Comparison of ENCODE assay signal across 9 mouse cellular contexts in the genomic region with DNA sequence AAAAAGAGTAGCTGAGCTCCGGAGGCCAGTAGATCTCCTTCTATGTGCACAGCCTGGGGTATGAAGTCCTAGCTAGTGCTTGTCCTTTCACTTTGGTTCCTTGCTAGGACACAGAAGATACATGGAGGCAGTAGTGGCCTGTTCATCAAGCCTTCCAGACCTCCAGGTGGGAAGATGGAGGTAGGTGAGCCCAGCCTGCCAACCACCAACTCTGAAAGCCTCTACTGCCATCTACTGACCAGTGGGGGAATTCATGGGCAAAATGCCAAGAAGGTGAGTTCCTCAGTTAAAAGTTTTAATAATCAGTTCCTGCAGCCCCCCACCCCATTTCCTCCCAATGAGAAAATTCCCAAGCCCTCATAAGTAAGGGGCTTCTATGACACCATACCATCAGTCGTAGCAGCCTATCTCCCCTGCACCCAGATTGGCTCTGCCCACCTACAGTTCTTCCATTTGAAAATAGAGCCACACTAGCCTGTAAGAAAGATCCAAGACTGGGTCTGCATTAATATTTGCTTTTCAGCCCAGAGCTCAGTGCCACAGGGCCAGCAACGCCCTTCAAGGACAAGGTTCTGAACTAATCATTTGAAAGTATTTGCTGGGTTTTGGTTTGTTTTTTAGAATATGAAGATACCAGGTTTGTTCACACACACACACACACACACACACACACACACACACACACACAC.
DNase-seq lines count a peak whose midpoint lies in the region; ATAC-seq and TF ChIP-seq lines count a peak whose summit lies in the region.
"Had no signal": no experiment of that assay in that cellular context is flagged by ENCODE, and none has a peak within 500 bp of the region (broad histone marks: within the 10 kb centered on the region; RNA-seq: fewer than 3 reads in every experiment).

No protein-coding gene starts in this region.

- no peak for TF ChIP-seq POLR2A in limb, embryonic 14.5 days (IDR thresholded peaks at IDR 0.05; ENCODE audit: borderline replicate concordance, extremely low read depth, insufficient read depth, insufficient read length)

- H3K27me3 ChIP-seq in hindbrain, embryonic 14.5 days (ENCODE audit: control insufficient read depth, insufficient read depth, low read length): no peaks in the 10 kb centered on the region
- H3K27me3 ChIP-seq in hindbrain, embryonic 12.5 days: no peaks in the 10 kb centered on the region
- no peaks in the 10 kb centered on the region for H3K27me3 ChIP-seq in G1E (ENCODE audit: insufficient read depth, low read length)
- H3K27me3 ChIP-seq in hindbrain, postnatal 0 days (ENCODE audit: insufficient read depth, low read length): no peaks in the 10 kb centered on the region
- H3K27me3 ChIP-seq in limb, embryonic 14.5 days (ENCODE audit: control insufficient read depth, insufficient read depth, low read length): no peaks in the 10 kb centered on the region

- H3K4me2 ChIP-seq in hindbrain, embryonic 14.5 days (replicated peaks): no peak overlapping the region
- no peak overlapping the region for H3K4me2 ChIP-seq in hindbrain, embryonic 12.5 days (replicated peaks)
- no peak overlapping the region for H3K4me2 ChIP-seq in hindbrain, postnatal 0 days (ENCODE audit: low read depth, low read length)
- no peak overlapping the region for H3K4me2 ChIP-seq in limb, embryonic 14.5 days (replicated peaks; ENCODE audit: low read depth, low read length, severe bottlenecking)

- no peak overlapping the region for H3K27ac ChIP-seq in hindbrain, embryonic 14.5 days
- no peak overlapping the region for H3K27ac ChIP-seq in hindbrain, embryonic 12.5 days
- H3K27ac ChIP-seq in hindbrain, postnatal 0 days: no peak overlapping the region
- no peak overlapping the region for H3K27ac ChIP-seq in limb, embryonic 14.5 days (replicated peaks; ENCODE audit: low read depth, low read length)

- no peaks in the 10 kb centered on the region for H3K9me3 ChIP-seq in hindbrain, embryonic 14.5 days (ENCODE audit: control insufficient read depth, low read length)
- H3K9me3 ChIP-seq in hindbrain, embryonic 12.5 days (replicated peaks): no peaks in the 10 kb centered on the region
- H3K9me3 ChIP-seq in G1E (replicated peaks): no peaks in the 10 kb centered on the region
- no peaks in the 10 kb centered on the region for H3K9me3 ChIP-seq in hindbrain, postnatal 0 days (ENCODE audit: low read length)
- no peaks in the 10 kb centered on the region for H3K9me3 ChIP-seq in limb, embryonic 14.5 days (ENCODE audit: control insufficient read depth, low read length)

- no peak overlapping the region for H3K4me3 ChIP-seq in hindbrain, embryonic 14.5 days (replicated peaks; ENCODE audit: low read length)
- no peak overlapping the region for H3K4me3 ChIP-seq in hindbrain, embryonic 12.5 days
- no peak overlapping the region for H3K4me3 ChIP-seq in G1E (ENCODE audit: low read depth, low read length)
- no peak overlapping the region for H3K4me3 ChIP-seq in hindbrain, postnatal 0 days (ENCODE audit: low read length)
- no peak overlapping the region for H3K4me3 ChIP-seq in limb, embryonic 14.5 days (replicated peaks; ENCODE audit: low read length)
- H3K4me3 ChIP-seq: erythroblast, embryonic 14.5 days had no signal

- H3K4me1 ChIP-seq in hindbrain, embryonic 14.5 days (replicated peaks; ENCODE audit: control insufficient read depth, insufficient read depth, low read length): no peaks in the 10 kb centered on the region
- 0 out of 2 replicates have a peak, but pooled peaks cover 2% of the 10 kb centered on the region for H3K4me1 ChIP-seq in hindbrain, embryonic 12.5 days
- peaks cover 58% of the 10 kb centered on the region for H3K4me1 ChIP-seq in G1E (ENCODE audit: insufficient read depth, low read depth, low read length)
- no peaks in the 10 kb centered on the region for H3K4me1 ChIP-seq in hindbrain, postnatal 0 days (ENCODE audit: insufficient read depth, low read length)
- peaks cover 2% of the 10 kb centered on the region; the same call in 1 of the 2 replicates for H3K4me1 ChIP-seq in limb, embryonic 14.5 days (ENCODE audit: control insufficient read depth, insufficient read depth, low read length)

- peak; percentile 56 for TF ChIP-seq CTCF in G1E (IDR thresholded peaks at IDR 0.05; ENCODE audit: low read depth, low read length)
- TF ChIP-seq CTCF in hindbrain, postnatal 0 days (IDR thresholded peaks at IDR 0.05; ENCODE audit: low read depth): peak; percentile 77

- no peak overlapping the region for H3K9ac ChIP-seq in hindbrain, embryonic 14.5 days
- no peak overlapping the region for H3K9ac ChIP-seq in hindbrain, embryonic 12.5 days
- no peak overlapping the region for H3K9ac ChIP-seq in hindbrain, postnatal 0 days (replicated peaks; ENCODE audit: low read length)
- no peak overlapping the region for H3K9ac ChIP-seq in limb, embryonic 14.5 days (ENCODE audit: low read depth, low read length, severe bottlenecking)

- WGBS in hindbrain, embryonic 14.5 days: 66% methylated on average over 3 of the region's 3 CpGs
- WGBS in hindbrain, embryonic 12.5 days: 70% methylated on average over 3 of the region's 3 CpGs
- 81% methylated on average over 3 of the region's 3 CpGs for WGBS in hindbrain, postnatal 0 days
- WGBS in limb, embryonic 14.5 days: 67% methylated on average over 3 of the region's 3 CpGs

- DNase-seq in hindbrain, embryonic 14.5 days (ENCODE audit: low spot score): peak; percentile 47
- DNase-seq in G1E (ENCODE audit: low spot score): no peak
- peak; percentile 34 to 58 for DNase-seq in cerebellum, postnatal 4 days (ENCODE audit: low spot score in 2 of 2)
- DNase-seq in hindbrain, postnatal 0 days (ENCODE audit: low spot score): peak; percentile 67
- peak; percentile 17 for DNase-seq in limb, embryonic 14.5 days (ENCODE audit: low spot score)
- peak; percentile 8 for DNase-seq in retina, postnatal 7 days (ENCODE audit: low read depth, low spot score)
- peak; percentile 48 to 59 for DNase-seq in thymus, postnatal 36 days

- no peaks in the 10 kb centered on the region for H3K36me3 ChIP-seq in hindbrain, embryonic 14.5 days (replicated peaks; ENCODE audit: control insufficient read depth, insufficient read depth)
- H3K36me3 ChIP-seq in hindbrain, embryonic 12.5 days: no peaks in the 10 kb centered on the region
- no peaks in the 10 kb centered on the region for H3K36me3 ChIP-seq in G1E (replicated peaks)
- no peaks in the 10 kb centered on the region for H3K36me3 ChIP-seq in hindbrain, postnatal 0 days (ENCODE audit: insufficient read depth, low read length)
- H3K36me3 ChIP-seq in limb, embryonic 14.5 days (ENCODE audit: control insufficient read depth, insufficient read depth, low read length): no peaks in the 10 kb centered on the region

- no peak for ATAC-seq in hindbrain, embryonic 14.5 days (ENCODE audit: low FRiP score)
- ATAC-seq in hindbrain, embryonic 12.5 days (ENCODE audit: low FRiP score): no peak
- ATAC-seq in G1E (ENCODE audit: extremely low read depth, insufficient number of reproducible peaks, low FRiP score, poor library complexity, severe bottlenecking): 0 out of 2 replicates have a peak, but pooled peaks have one; percentile 40
- ATAC-seq in hindbrain, postnatal 0 days: no peak
- no peak for ATAC-seq in limb, embryonic 14.5 days (ENCODE audit: low FRiP score, low read depth)
